Mouse (Mus musculus) megakaryocyte, embryonic 14.5 days (primary cell): ENCODE measurements around the gene Cntrob.

Source experiments
- FLI1 ChIP-seq: IDR thresholded peaks from 2 replicates; pipeline ENCODE4 v1.6.1; 2012; ENCODE audit warnings: low read length, inconsistent platforms, mixed read lengths
- GATA1 ChIP-seq: IDR thresholded peaks from 3 replicates; pipeline ENCODE4 v1.6.1; 2012; ENCODE audit warnings: mixed read lengths, low read length, inconsistent platforms, borderline replicate concordance

- TF ChIP-seq GATA1 (no peak), FLI1 (no peak)
Observed at GRCm38 (mm10) chr11:69331152-69331551, 7.6 kb upstream of the Cntrob start.
